Mouse (Mus musculus): ENCODE data around the gene Olfr464. TPM values are rescaled to one million over a fixed set of nuclear protein-coding genes. Genes with fewer than 3 reads are reported as not detected.
A peak's percentile ranks its signal among the peaks of the same experiment; 100 is the strongest.

Olfr464 gene
- polyA plus RNA-seq, 1 experiment, result not detected

GRCm38 (mm10) chr11:87949990-87950389 is 29.2 kb upstream of the Olfr464 start:
- Histone ChIP-seq H3K27ac (ENCODE audit: control insufficient read depth, insufficient read depth, low read depth, low read length) (no peak overlapping the region), H3K36me3 (ENCODE audit: control insufficient read depth, insufficient read depth, low read length) (no peaks in the 10 kb centered on the region), H3K27me3 (ENCODE audit: control insufficient read depth, insufficient read depth, low read length) (no peaks in the 10 kb centered on the region), H3K4me3 (ENCODE audit: control insufficient read depth, low read depth, low read length) (no peak overlapping the region), H3K4me1 (ENCODE audit: control insufficient read depth, insufficient read depth, low read length) (no peaks in the 10 kb centered on the region)
- peak; percentile 23; the same call in 1 of the 2 replicates for TF ChIP-seq CTCF (IDR thresholded peaks at IDR 0.05; ENCODE audit: control insufficient read depth, insufficient read depth, insufficient replicate concordance, low read depth, low read length)
- no peak for TF ChIP-seq POLR2A (IDR thresholded peaks at IDR 0.05; ENCODE audit: control insufficient read depth, low read depth, low read length)

GRCm38 (mm10) chr11:87935467-87935866 is 14.7 kb upstream of the Olfr464 start:
- H3K36me3 ChIP-seq (ENCODE audit: control insufficient read depth, insufficient read depth, low read length), result no peaks in the 10 kb centered on the region
- H3K27ac ChIP-seq (ENCODE audit: control insufficient read depth, insufficient read depth, low read depth, low read length), result no peak overlapping the region
- no peaks in the 10 kb centered on the region for H3K4me1 ChIP-seq (ENCODE audit: control insufficient read depth, insufficient read depth, low read length)
- TF ChIP-seq CTCF (IDR thresholded peaks at IDR 0.05; ENCODE audit: control insufficient read depth, insufficient read depth, insufficient replicate concordance, low read depth, low read length) (no peak), POLR2A (IDR thresholded peaks at IDR 0.05; ENCODE audit: control insufficient read depth, low read depth, low read length) (no peak)
- no peak overlapping the region for H3K4me3 ChIP-seq (ENCODE audit: control insufficient read depth, low read depth, low read length)
- no peaks in the 10 kb centered on the region for H3K27me3 ChIP-seq (ENCODE audit: control insufficient read depth, insufficient read depth, low read length)

- H3K27ac ChIP-seq (ENCODE audit: control insufficient read depth, insufficient read depth, low read depth, low read length), result no peak overlapping the region
- H3K4me1 ChIP-seq (ENCODE audit: control insufficient read depth, insufficient read depth, low read length), result no peaks in the 10 kb centered on the region
- no peak for TF ChIP-seq POLR2A (IDR thresholded peaks at IDR 0.05; ENCODE audit: control insufficient read depth, low read depth, low read length)
- no peak for TF ChIP-seq CTCF (IDR thresholded peaks at IDR 0.05; ENCODE audit: control insufficient read depth, insufficient read depth, insufficient replicate concordance, low read depth, low read length)
- H3K36me3 ChIP-seq (ENCODE audit: control insufficient read depth, insufficient read depth, low read length), result no peaks in the 10 kb centered on the region
- H3K4me3 ChIP-seq (ENCODE audit: control insufficient read depth, low read depth, low read length), result no peak overlapping the region
- H3K27me3 ChIP-seq (ENCODE audit: control insufficient read depth, insufficient read depth, low read length), result no peaks in the 10 kb centered on the region
Measured at GRCm38 (mm10) chr11:87933731-87934130, 13.0 kb upstream of the Olfr464 start.

- TF ChIP-seq POLR2A (IDR thresholded peaks at IDR 0.05; ENCODE audit: control insufficient read depth, low read depth, low read length), result no peak
- TF ChIP-seq CTCF (IDR thresholded peaks at IDR 0.05; ENCODE audit: control insufficient read depth, insufficient read depth, insufficient replicate concordance, low read depth, low read length), result no peak
- Histone ChIP-seq H3K27ac (ENCODE audit: control insufficient read depth, insufficient read depth, low read depth, low read length) (no peak overlapping the region), H3K4me1 (ENCODE audit: control insufficient read depth, insufficient read depth, low read length) (no peaks in the 10 kb centered on the region), H3K36me3 (ENCODE audit: control insufficient read depth, insufficient read depth, low read length) (no peaks in the 10 kb centered on the region), H3K4me3 (ENCODE audit: control insufficient read depth, low read depth, low read length) (no peak overlapping the region), H3K27me3 (ENCODE audit: control insufficient read depth, insufficient read depth, low read length) (no peaks in the 10 kb centered on the region)
Measured at GRCm38 (mm10) chr11:87930348-87930747, 9.6 kb upstream of the Olfr464 start.

- TF ChIP-seq POLR2A (IDR thresholded peaks at IDR 0.05; ENCODE audit: control insufficient read depth, low read depth, low read length) (no peak), CTCF (IDR thresholded peaks at IDR 0.05; ENCODE audit: control insufficient read depth, insufficient read depth, insufficient replicate concordance, low read depth, low read length) (no peak)
- H3K27ac ChIP-seq (ENCODE audit: control insufficient read depth, insufficient read depth, low read depth, low read length), result no peak overlapping the region
- no peaks in the 10 kb centered on the region for H3K36me3 ChIP-seq (ENCODE audit: control insufficient read depth, insufficient read depth, low read length)
- H3K4me3 ChIP-seq (ENCODE audit: control insufficient read depth, low read depth, low read length), result no peak overlapping the region
- no peaks in the 10 kb centered on the region for H3K27me3 ChIP-seq (ENCODE audit: control insufficient read depth, insufficient read depth, low read length)
- no peaks in the 10 kb centered on the region for H3K4me1 ChIP-seq (ENCODE audit: control insufficient read depth, insufficient read depth, low read length)
Measured at GRCm38 (mm10) chr11:87920301-87920700, 466 bp downstream of the Olfr464 start.

- H3K4me1 ChIP-seq (ENCODE audit: control insufficient read depth, insufficient read depth, low read length), result no peaks in the 10 kb centered on the region
- no peak for TF ChIP-seq CTCF (IDR thresholded peaks at IDR 0.05; ENCODE audit: control insufficient read depth, insufficient read depth, insufficient replicate concordance, low read depth, low read length)
- TF ChIP-seq POLR2A (IDR thresholded peaks at IDR 0.05; ENCODE audit: control insufficient read depth, low read depth, low read length), result no peak
- no peak overlapping the region for H3K4me3 ChIP-seq (ENCODE audit: control insufficient read depth, low read depth, low read length)
- no peak overlapping the region for H3K27ac ChIP-seq (ENCODE audit: control insufficient read depth, insufficient read depth, low read depth, low read length)
- H3K36me3 ChIP-seq (ENCODE audit: control insufficient read depth, insufficient read depth, low read length), result no peaks in the 10 kb centered on the region
- no peaks in the 10 kb centered on the region for H3K27me3 ChIP-seq (ENCODE audit: control insufficient read depth, insufficient read depth, low read length)
Measured at GRCm38 (mm10) chr11:87916005-87916404, 4.8 kb downstream of the Olfr464 start.

- H3K4me1 ChIP-seq (ENCODE audit: control insufficient read depth, insufficient read depth, low read length), result no peaks in the 10 kb centered on the region
- H3K4me3 ChIP-seq (ENCODE audit: control insufficient read depth, low read depth, low read length), result no peak overlapping the region
- H3K27ac ChIP-seq (ENCODE audit: control insufficient read depth, insufficient read depth, low read depth, low read length), result no peak overlapping the region
- no peak for TF ChIP-seq CTCF (IDR thresholded peaks at IDR 0.05; ENCODE audit: control insufficient read depth, insufficient read depth, insufficient replicate concordance, low read depth, low read length)
- no peak for TF ChIP-seq POLR2A (IDR thresholded peaks at IDR 0.05; ENCODE audit: control insufficient read depth, low read depth, low read length)
- no peaks in the 10 kb centered on the region for H3K36me3 ChIP-seq (ENCODE audit: control insufficient read depth, insufficient read depth, low read length)
- no peaks in the 10 kb centered on the region for H3K27me3 ChIP-seq (ENCODE audit: control insufficient read depth, insufficient read depth, low read length)
Measured at GRCm38 (mm10) chr11:87904331-87904730, 16.4 kb downstream of the Olfr464 start.

- Histone ChIP-seq H3K27ac (ENCODE audit: control insufficient read depth, insufficient read depth, low read depth, low read length) (no peak within 1 kb of the TSS), H3K4me1 (ENCODE audit: control insufficient read depth, insufficient read depth, low read length) (no peaks in the 10 kb centered on the region), H3K4me3 (ENCODE audit: control insufficient read depth, low read depth, low read length) (no peak within 1 kb of the TSS), H3K36me3 (ENCODE audit: control insufficient read depth, insufficient read depth, low read length) (no peaks in the 10 kb centered on the region), H3K27me3 (ENCODE audit: control insufficient read depth, insufficient read depth, low read length) (no peaks in the 10 kb centered on the region)
- TF ChIP-seq POLR2A (IDR thresholded peaks at IDR 0.05; ENCODE audit: control insufficient read depth, low read depth, low read length) (no peak), CTCF (IDR thresholded peaks at IDR 0.05; ENCODE audit: control insufficient read depth, insufficient read depth, insufficient replicate concordance, low read depth, low read length) (no peak)
Measured at GRCm38 (mm10) chr11:87897287-87897686, 23.5 kb downstream of the Olfr464 start, which contains the start of gene Olfr463. TSS of gene Olfr463 (minus strand) at chr11:87897387.

Data from testis, adult 2 months (tissue).